Mouse (Mus musculus) layer of hippocampus, postnatal 14 days (tissue): ENCODE data around the gene B3galt1. TPM values are rescaled to one million over a fixed set of nuclear protein-coding genes. Genes with fewer than 3 reads are reported as not detected.

Experiments
- DNase-seq, 2 experiments: peaks; one replicate each; pipeline ENCODE4 v3.0.0; 2021 to 2022; ENCODE audit warnings: low spot score in 2 of 2, mixed read lengths in 1 of 2
- long read RNA-seq, 2 experiments: library from polyadenylated mRNA; stranded (forward); transcript quantifications; one replicate each; pipeline ENCODE4 v2.0.0; 2021
- total RNA-seq, 2 experiments: library from RNA; stranded (reverse); gene quantifications; 2 replicates each; pipeline ENCODE4 v1.2.3; 2021

B3galt1 gene
- total RNA-seq = 10 to 100 TPM; 85.3 to 88.1 TPM
- long read RNA-seq, experiment 1, full-length matches to known transcripts = 15 of 19 reads
- long read RNA-seq, experiment 1, partial matches to known transcripts = 0 of 19 reads
- long read RNA-seq, experiment 1, other reads (novel, unspliced or antisense) = 4 of 19 reads
- long read RNA-seq, experiment 2, full-length matches to known transcripts = 16 of 26 reads
- long read RNA-seq, experiment 2, partial matches to known transcripts = 1 of 26 reads
- long read RNA-seq, experiment 2, other reads (novel, unspliced or antisense) = 9 of 26 reads

DNA sequence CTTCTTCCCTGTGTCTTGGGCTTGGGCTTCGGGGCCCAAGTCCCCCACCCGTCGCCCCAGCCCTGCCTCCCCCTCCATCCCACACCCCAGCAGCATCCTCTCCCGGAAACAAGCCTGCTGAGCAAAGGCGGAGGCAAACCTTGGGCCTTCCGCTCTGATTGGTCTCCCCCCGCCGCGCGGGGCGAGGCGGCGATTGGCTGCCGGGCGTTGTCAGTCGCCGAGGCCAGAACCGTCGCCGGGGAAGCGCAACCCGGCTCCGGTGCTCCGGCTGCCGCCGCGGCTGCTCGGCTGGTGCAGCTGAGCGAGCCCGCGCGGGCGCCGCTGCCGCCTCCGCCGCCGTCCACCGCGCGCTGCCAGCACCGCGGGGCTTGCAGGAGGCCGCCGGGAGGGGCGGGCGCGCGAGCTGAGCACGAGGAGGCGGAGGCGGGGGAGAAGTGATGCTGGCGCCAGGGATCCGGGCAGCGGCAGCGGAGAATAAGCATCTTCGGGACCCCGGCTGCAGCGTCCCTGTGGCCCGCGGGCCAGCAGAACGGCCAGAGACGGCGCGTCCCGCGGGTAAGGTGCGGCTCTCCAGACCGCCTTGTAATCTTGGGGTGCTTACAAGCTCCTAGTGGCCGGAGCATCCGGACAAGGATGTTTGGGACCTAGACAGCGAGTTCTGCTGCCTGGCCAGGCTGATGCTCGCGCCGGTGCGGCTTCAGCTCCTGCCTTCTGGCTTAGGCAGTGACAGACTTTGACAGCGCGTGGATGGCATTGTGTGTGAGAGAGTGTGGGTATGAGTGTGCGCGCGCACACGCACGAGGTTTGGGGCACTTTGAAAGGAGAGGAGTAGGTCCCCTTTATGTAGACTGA is at the start of gene B3galt1:
Gene B3galt1, plus strand, starts transcription at position 392 of the 852 bp plus-strand sequence.
- peak; percentile 91 to 95 for DNase-seq

DNA sequence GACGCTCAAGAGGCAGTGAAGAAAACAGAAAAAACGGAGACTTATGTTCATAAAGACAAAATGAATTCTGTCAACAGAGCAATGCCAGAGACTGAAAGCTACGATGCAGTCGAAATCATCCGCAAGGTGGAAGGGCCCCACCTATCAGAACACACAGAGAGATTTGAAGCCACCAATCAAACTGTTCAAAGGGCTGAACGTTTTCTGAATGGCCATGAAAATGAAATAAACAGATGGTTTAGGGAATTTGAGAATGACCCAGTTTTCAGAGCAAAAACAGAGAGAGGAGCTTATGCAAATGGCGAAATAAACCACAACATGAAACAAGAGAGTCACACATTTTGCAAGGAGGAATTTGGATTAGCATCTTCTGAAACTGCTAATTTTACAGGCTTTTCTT is 49.3 kb upstream of the B3galt1 start:
- DNase-seq = no peak

DNA sequence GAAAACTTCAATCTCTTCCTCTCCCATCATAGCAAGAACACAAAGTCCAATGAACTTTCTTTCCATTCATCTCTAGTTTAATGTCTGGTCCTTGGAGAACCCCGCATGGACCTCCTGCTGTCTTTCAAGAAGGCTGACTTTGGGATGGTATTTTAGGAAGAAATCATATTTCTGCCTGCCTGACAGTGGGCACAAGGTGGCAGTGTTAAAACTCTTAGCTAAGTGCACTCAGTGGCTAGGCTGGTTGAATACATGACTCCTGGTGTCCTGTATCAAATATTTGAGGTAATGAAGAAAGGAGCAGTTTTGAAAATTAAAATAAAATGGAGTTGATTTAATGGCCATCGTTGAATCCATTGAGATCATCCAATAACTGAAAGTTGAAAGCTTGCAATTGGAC is 30.3 kb upstream of the B3galt1 start:
- DNase-seq = no peak

DNA sequence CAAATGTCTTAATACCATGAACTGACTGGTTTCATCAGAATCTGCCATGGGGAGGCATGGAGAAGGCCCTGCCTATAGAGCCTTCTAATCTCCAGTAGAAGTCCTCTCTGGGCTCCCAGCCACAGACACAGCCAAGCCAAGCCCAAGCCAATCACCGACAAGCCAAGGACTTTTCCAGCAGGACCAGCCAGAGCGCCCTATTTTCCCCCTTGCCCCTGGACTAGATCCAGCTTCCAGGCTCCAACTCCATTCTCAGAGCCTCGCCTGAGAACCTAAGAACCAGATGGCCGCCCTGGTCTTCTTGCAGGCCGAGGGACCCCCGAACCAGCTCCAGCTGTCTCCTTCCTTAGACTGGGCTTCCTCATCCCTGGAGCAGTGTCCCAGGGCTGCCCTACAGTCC is 26.2 kb upstream of the B3galt1 start:
- DNase-seq = no peak

DNA sequence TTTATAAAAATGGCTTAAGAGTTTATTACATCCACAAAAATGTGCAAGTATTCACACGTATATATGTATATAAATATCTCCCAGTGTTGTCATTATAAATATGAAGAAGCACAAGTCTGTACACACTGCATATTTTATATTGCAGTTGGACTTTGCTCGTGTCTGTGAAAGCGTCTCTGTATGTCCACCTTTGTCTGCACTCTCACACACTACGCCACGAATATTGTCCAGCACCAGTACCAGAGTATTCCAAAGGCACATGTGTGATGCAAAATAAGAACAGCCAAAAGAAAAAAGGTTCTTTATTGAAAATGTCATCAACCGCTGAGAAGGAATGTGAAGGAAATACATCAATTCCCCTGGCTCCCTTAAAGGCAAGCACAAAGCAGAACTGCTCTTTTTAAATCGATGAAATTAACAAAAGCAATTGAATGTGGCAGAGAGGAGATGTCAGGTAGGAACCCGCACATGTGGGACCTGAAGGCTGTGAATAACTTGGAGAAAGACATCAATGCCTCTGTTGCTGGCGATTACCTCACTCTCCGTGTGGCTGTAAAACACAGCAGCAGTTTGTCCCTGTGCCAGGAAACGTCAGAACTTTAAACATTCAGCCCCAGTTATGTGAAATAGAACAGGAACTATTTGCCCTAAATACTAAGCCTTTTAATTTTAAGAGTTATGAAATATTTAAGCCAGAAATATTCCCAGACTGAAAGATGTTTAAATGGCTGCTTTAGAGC is 23.5 kb upstream of the B3galt1 start:
- DNase-seq = no peak

DNA sequence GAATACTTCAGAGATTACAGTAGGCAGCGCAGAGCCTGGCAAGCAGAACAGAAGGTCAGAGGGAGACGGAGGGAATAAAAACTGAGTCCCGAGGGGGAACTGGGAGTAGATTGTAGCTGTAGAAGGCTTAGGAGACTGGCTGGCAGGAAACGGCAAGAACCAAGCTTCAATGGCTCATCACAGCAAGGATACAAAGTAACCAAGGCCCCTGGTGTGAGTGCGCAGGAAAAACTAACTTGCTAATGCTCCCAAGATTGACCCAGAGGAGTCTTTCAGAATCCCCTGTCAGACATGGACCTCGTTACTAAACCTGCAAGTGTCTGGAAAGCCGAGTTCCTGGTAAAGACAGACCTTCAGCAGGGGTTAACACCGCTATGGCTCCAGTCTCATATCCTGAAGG is 21.2 kb upstream of the B3galt1 start:
- DNase-seq = no peak

DNA sequence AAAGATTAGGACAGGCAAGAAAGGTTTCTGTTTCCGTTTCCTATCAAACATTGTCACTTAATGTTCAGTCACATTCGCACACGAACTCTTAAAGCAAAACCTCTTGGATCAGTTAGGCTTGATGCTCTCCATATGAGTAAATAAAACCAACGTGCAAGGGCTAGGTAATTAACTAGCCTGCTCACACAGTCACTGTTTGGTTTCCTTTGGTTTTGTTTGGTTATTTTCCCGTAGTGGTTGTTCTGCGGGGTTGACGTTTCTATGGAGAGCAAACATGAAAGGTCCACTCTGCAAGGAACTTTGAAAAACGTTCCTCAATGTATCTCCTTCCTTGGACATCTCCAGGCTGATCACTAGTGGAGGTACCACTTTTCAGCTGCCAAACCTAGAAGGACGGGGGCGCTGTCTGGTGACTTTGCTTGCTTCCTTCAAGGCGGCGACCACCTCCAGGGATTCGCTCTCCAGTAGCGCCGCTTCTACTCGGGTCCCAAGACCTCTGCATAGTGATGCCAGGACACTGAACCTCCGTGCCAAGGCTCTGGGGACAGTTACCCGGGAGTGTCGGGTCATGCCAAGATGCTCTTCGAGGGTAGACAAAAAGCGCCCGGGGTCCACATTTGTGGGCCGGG is 706 bp upstream of the B3galt1 start:
- DNase-seq = peak; percentile 72 to 73

DNA sequence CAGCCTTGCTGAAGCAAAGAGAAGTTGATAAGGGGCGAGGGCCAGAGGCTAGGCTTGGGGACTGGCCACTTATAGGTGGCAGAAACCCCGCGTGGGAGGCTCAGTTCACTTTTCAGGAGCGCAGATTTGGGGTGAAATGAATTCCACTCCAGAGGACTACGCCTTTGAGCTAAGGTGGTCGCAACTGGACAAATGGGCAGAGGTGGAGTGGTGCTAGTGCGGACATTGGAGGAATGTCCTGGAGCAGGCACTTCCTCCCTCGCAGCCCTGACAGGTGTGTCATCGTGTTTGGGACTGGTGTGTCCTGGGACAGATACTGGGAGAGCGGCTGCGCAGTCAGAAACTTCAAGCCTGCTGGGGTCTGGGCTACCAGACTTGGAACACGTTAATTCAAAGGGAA is 895 bp downstream of the B3galt1 start:
- peak in 1 of 2 experiments; percentile 12 for DNase-seq

DNA sequence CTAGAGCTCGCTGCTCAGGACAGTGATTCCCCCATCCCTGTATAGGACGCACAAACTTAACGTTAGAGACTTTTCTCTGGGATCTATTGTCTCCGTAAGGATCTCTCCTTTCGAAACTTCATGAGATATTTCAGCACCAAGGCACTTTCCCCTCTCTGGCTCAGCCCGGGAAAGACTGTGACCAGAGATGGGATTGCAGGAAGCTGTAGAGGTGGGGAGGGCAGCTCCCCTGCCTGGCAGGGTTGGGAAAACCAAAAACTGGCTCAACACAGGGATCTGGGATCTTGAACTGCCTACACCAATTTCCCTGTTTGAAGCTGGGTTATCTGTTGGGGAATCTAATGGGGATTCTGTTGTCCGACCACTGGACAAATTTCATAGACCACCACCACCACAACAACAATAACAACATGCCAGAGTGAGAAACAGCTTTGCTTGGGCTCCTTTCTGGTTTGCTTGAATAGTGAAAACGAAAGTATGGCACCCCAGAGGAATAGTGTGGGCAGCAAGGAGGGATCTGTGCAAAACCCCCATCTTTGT is 1.5 kb downstream of the B3galt1 start:
- peak in 1 of 2 experiments; percentile 19 for DNase-seq

DNA sequence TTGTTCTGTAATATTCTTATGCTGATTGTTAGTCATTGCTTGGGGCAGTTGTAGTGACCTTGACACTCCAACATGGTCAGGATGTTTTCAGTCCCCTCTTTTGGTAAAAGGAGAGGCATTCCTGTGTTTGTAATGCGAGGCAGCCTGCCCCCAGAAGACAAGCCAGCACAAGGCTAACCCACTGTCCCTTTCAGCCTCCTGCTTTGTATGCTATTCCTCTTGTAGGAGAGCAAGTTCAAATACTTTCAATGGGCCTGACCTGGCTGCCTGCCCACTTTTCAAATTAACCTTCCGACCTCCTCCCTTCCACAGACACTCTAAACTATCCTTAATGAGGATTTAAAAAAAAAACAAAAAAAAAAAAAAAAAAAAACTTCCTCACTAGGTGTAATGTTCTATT is 11.0 kb downstream of the B3galt1 start:
- DNase-seq = peak in 1 of 2 experiments; percentile 49

DNA sequence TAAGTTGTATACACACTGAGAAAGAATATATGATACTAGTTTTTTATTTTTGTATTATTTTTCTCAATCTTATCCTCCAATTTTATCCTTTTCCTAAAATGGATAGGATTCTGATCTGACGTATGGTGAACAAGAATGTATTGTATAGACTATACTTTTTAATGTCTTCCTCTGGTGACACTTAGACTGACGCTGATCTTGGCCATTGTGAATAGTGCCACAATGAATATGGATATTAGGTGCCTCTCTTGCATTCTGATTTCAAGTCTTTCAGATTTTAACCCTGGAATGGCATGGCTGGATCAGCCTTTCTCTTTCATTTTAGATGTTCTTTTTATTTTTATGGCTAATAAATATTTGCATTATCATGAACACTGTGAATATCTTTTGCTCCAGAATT is 17.4 kb downstream of the B3galt1 start:
- DNase-seq = no peak

DNA sequence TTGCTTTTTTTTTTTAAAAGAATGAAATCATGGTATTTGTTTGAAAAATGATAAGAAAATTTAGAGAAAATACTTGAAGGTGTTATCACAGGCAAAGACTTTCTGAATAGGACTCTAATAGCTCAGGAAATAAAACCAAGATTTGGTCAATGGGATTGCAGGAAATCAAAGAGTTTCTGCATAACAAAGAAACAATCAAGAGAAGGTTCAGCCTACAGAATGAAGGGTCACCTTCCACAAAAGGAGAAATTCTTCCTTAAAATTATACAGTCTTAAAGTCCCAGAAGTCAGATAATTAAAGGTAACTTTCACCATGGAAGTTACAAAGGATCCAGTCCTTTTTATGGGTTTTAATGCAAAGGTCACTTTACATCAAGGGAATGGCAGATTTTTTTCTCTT is 24.7 kb downstream of the B3galt1 start:
- DNase-seq = no peak

DNA sequence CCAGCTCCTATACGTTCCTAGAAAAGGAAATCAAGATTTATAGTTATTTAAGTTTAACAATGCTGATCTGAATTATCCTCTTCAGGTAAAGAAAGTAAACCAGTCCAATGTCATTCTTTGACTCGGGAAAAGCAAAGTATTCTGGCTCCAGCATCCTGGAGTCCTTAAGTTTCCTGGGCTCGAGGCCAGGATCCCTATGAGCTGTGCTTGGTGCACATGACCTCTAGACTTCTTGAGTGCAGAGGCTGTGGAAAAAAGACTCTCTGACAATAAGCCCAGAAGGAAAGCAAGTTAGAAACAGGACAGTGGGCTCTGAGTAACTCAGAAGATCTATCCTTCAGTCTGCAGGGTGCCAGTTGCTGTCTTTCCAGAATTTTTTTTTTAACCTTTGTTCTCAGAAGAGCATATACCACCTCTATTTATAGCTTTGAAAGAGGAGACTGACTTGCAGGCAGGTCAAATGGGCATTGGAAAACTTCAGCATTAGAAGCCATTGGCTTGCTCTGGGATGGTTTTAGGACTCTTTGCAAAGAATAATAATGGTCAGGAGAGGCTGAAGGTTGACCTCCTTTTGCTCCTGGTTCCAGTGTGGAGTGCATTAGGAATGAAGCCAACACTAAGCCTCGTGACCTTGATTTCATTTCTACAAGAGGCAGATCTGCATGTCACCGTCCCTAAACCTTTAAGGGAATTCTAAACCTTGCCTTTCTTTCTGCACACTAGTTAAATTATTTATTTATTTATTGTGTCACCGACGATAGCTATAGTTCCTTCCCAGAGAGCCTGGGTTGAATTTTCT is 26.4 kb downstream of the B3galt1 start:
- no peak for DNase-seq

DNA sequence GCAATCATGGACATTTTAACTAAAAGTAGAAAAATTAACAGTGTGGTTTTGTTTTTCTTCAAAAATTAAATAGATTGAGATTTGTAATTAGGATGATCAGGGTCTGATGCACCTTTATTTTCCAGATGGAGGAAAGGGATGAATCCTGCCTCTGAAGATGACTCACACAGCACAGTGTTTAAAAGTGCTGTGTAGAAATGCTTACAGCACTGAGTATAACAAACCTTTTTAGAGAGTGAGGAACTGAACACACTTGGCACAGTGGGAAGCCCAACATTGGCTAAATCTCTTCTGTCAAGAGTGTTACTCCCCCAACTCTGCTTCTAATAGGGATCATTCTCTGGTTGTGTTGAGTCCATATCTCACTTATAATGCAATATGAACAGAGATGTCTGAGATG is 57.2 kb downstream of the B3galt1 start:
- no peak for DNase-seq

DNA sequence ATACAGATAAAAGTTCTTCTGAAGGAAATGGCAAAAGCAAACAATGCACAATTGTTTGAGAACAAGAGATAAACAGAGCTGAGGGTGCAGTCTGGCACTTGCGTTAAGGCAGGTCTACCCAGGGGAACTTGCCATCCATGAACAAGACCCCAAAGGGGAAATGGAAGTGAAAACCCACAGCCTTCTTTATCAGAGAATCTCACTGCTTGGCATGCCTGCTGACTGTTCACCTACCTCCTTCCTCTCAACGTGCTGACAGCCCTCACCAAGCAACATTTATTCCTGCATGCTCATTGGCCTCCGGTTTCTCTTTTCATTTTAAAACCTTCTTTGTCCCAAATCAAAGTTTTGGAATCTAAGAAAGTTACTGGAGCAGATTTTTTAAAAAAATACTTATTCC is 62.0 kb downstream of the B3galt1 start:
- DNase-seq = no peak

DNA sequence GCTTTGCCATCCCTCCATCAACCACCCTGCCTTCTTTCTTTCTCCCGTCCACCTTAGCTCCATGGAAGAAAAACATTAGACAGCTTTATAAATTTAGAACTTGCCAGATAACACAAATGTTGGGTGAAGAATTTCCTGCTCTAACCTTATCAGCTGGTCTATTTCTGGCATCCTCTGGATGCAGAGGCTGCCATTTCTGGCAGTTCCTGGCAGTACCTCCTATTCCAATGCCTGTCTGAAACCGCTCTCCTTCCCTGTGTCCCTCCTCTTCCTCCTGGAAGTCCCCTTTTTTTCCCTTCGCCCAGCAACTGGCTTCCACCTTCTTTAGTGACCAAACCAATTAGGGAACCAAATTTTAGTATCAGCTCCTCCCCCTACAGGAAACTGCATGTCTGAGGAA is 62.6 kb downstream of the B3galt1 start:
- no peak for DNase-seq

DNA sequence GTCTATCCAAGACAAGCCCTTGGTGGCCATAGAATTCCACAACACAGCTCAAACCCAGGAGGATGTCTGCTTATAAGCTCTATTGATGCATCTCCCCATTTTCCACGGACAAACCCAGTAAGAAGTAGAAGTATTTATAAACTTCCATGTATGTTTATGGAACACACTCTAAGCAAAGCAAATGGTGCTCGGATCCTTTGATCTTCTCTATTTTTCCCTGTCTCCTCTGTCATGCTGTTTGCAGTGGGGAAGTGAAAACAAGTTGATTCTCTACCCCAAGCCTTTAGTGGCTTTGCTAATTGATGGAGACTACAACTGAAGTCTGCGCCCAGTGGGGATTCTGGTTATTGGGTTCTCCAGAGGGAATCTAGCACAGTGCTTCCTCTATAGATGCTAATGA is 89.2 kb downstream of the B3galt1 start:
- DNase-seq = no peak

DNA sequence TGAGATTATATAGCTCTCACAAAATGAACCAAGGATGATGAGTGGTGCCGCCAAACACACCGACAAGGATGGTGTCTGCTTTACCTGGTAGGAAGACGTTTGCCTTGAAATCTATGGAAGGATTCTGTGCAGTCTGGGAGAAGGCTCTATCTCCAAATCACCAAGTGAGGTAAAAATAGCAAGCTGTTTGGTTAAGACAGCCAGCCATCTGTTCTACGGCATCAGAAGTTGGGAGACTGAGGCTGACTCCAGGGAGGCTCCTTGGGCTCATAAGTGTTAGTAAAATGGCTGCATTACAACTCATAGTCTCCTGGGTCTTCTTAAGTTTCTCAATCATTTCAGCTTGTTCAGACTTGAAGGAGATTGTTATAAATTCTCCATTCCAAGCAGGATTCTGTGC is 91.7 kb downstream of the B3galt1 start:
- DNase-seq = no peak

DNA sequence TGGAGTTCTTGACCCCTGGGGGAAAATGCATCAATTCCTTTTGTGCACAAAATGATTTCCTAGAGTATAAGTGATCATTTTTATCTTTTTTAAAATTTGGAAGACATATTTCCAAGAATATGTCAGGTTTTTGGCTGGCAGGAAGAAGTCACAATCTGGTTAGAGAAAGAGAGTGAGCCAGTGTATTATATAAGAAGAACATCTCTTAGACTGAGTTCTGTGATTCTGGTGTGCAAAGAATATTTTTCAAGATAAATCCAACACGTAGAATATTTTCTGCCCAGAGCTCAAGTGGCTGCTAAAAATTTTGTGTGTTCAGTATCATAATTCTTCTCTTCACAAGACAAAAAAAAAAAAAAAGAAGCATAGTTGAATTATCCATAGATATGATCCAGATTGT is 92.4 kb downstream of the B3galt1 start:
- no peak for DNase-seq

DNA sequence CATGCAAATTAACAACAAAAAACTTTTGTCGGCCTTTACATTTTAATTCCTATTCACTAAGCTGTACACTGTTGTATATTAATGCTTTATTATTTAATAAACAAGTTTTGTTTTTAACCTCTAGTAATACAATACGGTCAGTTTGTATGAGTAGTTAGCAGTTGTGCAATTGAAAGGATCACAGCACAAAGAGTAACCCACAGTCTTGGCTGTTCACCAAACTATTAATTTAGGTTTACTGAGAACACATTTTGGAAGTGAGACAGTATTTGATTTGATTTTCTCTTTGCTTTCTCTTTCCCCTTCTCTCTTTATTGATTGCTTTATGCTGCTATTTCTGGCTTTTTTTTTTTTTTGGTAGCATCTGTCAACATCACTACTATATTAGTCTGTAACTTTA is 106.0 kb downstream of the B3galt1 start:
- DNase-seq = no peak
